Mouse (Mus musculus) brain, embryonic 14.5 days (tissue): ENCODE data around the gene Nrf1.

ENCODE experiments used
- CTCF ChIP-seq: fragments of 200-500 bp; IDR thresholded peaks from 2 replicates; pipeline ENCODE4 v1.5.1; 2012; ENCODE audit warnings: inconsistent platforms, mild to moderate bottlenecking, moderate library complexity, borderline replicate concordance; ENCODE audit not compliant: insufficient read depth, insufficient read length; ENCODE audit errors: extremely low read depth
- POLR2A ChIP-seq: fragments of 200-500 bp; IDR thresholded peaks from 2 replicates; pipeline ENCODE4 v1.6.1; 2012; ENCODE audit warnings: mild to moderate bottlenecking, inconsistent platforms, borderline replicate concordance; ENCODE audit not compliant: poor library complexity, insufficient read depth, insufficient read length, severe bottlenecking; ENCODE audit errors: extremely low read depth

DNA sequence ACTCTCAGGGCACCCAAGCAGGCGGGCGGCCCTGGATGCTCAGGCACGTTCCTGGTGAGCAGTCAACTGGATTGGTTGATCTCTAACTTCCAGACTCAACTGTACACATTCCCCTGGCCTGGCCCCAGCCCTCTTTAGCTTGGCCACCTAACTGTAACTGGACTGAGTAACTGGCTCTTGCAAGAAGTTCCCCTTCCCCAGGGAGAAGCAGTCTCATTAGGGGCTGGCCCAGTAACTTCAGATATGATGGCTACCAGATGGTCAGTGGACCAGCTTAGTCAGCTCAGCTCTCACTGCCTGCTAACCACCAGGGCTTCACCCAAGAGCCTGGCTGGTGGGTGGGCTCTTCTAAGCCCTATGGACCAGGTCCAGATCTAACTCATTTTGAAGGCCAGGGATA is 120.5 kb downstream of the Nrf1 start:
- TF ChIP-seq POLR2A (no peak), CTCF (no peak)
